ENCODE assay signal across 33 mouse cellular contexts in genomic region chr4:34572876-34573275, GRCm38 (mm10).
"Had no signal": no experiment of that assay in that cellular context is flagged by ENCODE, and none has a peak within 500 bp of the region (broad histone marks: within the 10 kb centered on the region; RNA-seq: fewer than 3 reads in every experiment).

No protein-coding gene starts in this region.

- H3K4me3 ChIP-seq: heart, embryonic 10.5 days; heart, embryonic 12.5 days; heart, embryonic 13.5 days; heart, embryonic 15.5 days; hindbrain, embryonic 10.5 days; hindbrain, embryonic 12.5 days; hindbrain, embryonic 13.5 days; hindbrain, embryonic 15.5 days; intestine, embryonic 15.5 days; kidney, embryonic 15.5 days; layer of hippocampus, adult 2 months; left cerebral cortex, adult 2 months had no signal

- DNase-seq: heart, postnatal 10 days; heart, postnatal 14 days; heart, postnatal 36 days; heart, postnatal 4 days; kidney, adult 11 months; kidney, adult 18-20 months; kidney, adult 8-10 months; kidney, adult 9 months; kidney, postnatal 10 days; kidney, postnatal 14 days; kidney, postnatal 36 days; kidney, postnatal 4 days; layer of hippocampus, adult 9-11 months; layer of hippocampus, postnatal 36 days had no signal

- ATAC-seq: hindbrain, embryonic 16.5 days; hindbrain, postnatal 0 days; inflammation-experienced regulatory T-cells, adult 6 months; intestine, embryonic 15.5 days; intestine, embryonic 16.5 days; intestine, postnatal 0 days had no signal

- H3K27ac ChIP-seq: heart, embryonic 10.5 days; heart, embryonic 13.5 days; heart, embryonic 15.5 days; hindbrain, embryonic 10.5 days; hindbrain, embryonic 12.5 days; hindbrain, embryonic 13.5 days; hindbrain, embryonic 14.5 days; hindbrain, embryonic 15.5 days; hindbrain, postnatal 0 days; intestine, embryonic 15.5 days; kidney, embryonic 15.5 days; kidney, postnatal 0 days; layer of hippocampus, adult 2 months; left cerebral cortex, adult 2 months had no signal

- H3K27me3 ChIP-seq: heart, embryonic 12.5 days; heart, embryonic 13.5 days; heart, embryonic 15.5 days; hindbrain, embryonic 12.5 days; hindbrain, embryonic 13.5 days; hindbrain, embryonic 15.5 days; intestine, embryonic 15.5 days; kidney, embryonic 15.5 days had no signal

- H3K4me1 ChIP-seq: heart, embryonic 10.5 days; heart, embryonic 12.5 days; heart, embryonic 13.5 days; heart, embryonic 15.5 days; hindbrain, embryonic 10.5 days; hindbrain, embryonic 12.5 days; hindbrain, embryonic 13.5 days; hindbrain, embryonic 15.5 days; intestine, embryonic 15.5 days; kidney, embryonic 15.5 days had no signal
